Mouse (Mus musculus) urinary bladder, postnatal 14 days (tissue): ENCODE measurements around the gene Yy1.

ENCODE experiments used
- DNase-seq: peaks from one replicate; pipeline ENCODE4 v3.0.0; 2021; ENCODE audit warnings: low spot score

The Yy1 gene

DNA sequence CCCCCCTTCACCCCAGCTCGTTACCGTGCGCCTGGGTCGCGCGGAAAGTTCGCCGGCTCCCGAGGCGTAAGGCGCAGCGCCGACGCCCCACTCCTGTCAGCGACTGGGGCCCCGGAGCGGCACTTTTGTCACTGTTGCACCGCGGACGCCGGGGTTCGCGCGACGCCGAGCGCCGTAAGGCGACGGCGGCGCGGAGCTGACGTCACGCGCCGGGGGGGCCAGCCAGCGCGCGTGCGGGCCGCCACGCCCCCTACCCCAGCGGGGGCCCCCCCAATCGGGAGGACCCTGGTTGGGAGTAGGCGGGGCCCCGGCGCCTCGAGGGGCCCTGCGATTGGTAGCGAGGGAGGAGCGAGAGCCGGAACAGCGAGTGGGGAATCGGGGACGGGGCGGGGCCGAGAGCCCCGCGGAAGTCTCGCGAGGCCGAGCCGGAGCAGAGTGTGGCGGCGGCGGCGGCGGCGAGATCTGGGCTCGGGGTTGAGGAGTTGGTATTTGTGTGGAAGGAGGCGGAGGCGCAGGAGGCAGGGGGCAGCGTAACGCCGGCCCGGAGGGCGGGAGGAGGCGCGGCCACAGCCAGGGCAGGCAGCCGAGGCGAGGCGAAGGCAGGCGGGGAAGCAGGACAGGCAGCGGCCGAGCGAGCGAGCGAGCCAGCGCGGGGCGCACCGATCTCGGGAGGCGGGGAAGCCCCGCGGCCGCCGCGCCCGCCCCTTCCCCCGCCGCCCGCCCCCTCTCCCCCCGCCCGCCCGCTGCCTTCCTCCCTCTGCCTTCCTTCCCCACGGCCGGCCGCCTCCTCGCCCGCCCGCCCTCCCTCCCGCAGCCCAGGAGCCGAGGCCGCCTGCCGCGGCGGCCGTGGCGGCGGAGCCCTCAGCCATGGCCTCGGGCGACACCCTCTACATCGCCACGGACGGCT is at the start of gene Yy1:
TSS of gene Yy1 (plus strand) at position 428 of the 907 bp plus-strand sequence.
- peak; percentile 99 for DNase-seq

- DNase-seq = peak; percentile 76
These were observed 46.8 kb upstream of the Yy1 start for GRCm38 (mm10) chr12:108745990-108746389.

DNA sequence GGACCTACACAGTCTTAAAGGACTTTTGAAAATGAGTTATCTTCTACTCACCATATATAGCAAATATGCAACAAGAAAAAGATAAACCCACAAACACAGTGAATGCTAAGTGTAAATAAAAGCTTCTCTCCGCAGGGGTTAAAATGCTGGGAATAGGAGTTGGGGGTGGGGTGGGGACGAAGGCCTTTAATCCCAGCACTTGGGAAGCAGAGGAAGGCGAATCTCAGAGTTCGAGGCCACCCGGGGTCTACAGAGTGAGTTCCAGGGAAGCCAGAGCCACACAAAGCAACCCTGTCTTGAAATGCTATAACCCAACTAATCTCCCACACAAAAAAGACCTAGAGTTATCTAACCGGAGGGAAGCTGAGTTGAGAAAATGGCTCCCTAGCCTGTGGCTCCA is 43.8 kb upstream of the Yy1 start:
- DNase-seq = no peak

DNA sequence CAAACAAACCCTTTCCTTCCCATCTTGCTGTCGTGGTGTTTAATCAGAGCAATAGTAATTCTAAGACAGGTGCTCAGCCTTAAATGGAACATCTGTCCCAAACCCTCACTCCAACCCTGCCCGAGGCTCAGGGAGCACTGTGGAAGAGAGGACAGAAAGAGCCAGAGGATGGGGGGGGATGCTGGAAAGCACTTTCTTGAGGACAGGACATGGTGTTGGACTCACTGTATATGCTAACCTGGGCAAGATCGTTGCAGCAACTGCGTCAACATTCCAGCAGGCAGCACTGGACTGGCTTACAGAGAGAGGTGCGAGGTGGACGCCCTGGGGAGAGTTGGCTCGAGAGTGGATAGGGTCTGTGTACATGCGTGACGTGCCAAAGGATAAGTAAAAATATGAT is 43.3 kb upstream of the Yy1 start:
- DNase-seq = no peak

DNA sequence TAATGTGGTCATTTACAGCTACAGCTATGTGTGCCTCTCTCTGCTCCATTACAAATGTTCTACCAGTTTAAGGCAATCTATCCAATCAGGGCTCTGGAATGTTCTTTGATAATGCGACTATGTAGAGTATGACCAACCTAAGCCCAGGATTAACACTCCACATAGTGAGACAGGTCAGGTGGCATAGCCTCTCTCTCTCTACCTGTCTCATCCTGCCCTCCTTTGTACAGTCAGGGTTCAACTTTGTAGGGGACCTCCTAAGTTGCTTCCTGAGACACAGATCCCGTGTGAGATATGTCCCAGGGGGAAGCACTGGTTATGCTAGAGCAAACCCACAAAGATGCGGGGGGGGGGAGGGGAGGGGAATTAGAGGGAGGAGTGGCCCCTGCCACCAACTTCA is 42.5 kb upstream of the Yy1 start:
- DNase-seq = peak; percentile 45

DNA sequence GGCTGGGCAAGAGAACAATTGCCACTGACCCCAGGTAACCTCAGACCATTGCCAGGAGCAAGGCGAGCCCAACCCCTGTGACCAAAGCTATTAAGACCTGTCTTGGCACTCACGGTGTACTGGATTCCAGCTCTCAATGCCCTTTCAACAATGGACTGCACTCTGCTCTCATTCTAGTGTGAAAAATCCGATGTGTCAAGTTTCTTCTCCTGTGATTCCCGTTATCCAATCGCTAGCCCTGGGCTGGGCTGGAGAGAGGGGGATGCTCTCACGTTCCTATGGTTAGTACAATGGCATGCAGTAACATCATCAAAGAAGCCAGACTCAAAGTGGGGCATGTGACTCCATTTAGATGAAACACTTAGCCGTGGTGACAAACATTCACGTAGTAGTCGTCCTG is 41.0 kb upstream of the Yy1 start:
- DNase-seq = no peak

GRCm38 (mm10) chr12:108755141-108755540 is 37.6 kb upstream of the Yy1 start:
- no peak for DNase-seq

GRCm38 (mm10) chr12:108756611-108757010 is 36.2 kb upstream of the Yy1 start:
- DNase-seq = no peak

GRCm38 (mm10) chr12:108757717-108758257 is 35.0 kb upstream of the Yy1 start:
- DNase-seq = peak; percentile 100

DNA sequence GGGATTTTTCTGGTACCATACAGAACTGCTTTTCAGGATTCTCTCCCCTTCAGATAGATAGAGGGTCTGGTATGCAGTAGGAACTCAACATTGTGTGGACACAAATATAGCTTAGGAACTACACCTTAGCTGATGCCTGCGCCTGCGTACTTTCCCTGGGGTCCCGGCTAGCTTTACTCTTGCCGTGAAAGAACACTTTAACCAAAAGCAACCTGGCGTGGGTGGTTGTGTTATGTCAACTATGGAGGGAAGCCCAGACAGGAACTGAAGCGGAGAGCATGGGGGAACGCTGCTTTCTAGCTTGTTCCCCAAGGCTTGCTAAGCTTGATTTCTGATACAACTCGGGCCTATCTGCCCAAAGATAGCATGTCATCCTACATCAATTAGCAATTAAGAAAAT is 34.5 kb upstream of the Yy1 start:
- no peak for DNase-seq

- no peak for DNase-seq
These were observed 34.1 kb upstream of the Yy1 start for GRCm38 (mm10) chr12:108758682-108759081.

GRCm38 (mm10) chr12:108759266-108759665 is 33.5 kb upstream of the Yy1 start:
- no peak for DNase-seq

GRCm38 (mm10) chr12:108760016-108760415 is 32.8 kb upstream of the Yy1 start:
- no peak for DNase-seq

DNA sequence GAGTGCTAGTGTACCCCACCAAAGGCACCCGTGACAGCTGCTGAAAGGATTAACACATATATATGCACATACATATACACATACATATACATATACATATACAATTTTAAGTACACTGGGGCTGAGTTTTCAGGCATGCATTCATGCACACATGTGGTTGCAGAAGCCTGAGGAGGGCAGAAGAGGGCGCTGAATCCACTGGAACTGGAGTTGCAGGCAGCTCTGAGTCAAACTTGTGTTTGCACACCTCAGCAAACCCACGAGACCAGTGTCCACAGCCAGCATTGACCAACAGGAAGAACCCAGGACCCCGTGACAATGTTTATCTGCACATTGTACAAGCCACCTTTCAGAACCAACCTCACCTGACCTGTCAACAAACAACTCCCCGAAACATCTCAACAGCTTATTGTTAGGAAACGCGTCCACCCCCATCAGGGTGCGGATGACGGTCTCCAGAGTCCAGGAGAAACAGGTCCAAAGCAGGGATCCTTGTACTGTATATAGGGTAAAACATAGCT is 32.2 kb upstream of the Yy1 start:
- no peak for DNase-seq

DNA sequence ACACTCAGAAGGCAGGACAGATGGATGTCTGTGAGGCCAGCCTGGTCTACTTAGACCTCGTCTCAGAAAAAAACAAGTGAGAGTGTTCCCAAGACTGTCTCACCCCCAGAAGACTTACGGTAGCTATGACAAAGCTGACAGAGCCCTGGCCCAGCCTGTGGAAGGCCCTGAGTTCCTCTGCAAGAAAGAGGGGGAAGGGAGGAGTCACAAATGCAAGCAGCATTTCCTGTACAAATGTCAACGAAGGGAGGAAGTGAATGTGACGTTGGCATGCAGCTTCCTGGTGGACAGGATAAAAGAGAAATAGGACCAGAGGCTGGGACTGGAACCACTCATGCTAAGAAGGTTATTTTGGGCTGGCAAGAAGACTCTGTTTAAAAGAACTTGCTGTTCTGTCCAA is 31.6 kb upstream of the Yy1 start:
- no peak for DNase-seq

- no peak for DNase-seq
These were observed 31.1 kb upstream of the Yy1 start for GRCm38 (mm10) chr12:108761665-108762064.

- DNase-seq = no peak
These were observed 29.5 kb upstream of the Yy1 start for GRCm38 (mm10) chr12:108763057-108763796.

- no peak for DNase-seq
These were observed 27.7 kb upstream of the Yy1 start for GRCm38 (mm10) chr12:108764917-108765678.

GRCm38 (mm10) chr12:108765751-108766221 is 27.0 kb upstream of the Yy1 start:
- DNase-seq = peak; percentile 87

DNA sequence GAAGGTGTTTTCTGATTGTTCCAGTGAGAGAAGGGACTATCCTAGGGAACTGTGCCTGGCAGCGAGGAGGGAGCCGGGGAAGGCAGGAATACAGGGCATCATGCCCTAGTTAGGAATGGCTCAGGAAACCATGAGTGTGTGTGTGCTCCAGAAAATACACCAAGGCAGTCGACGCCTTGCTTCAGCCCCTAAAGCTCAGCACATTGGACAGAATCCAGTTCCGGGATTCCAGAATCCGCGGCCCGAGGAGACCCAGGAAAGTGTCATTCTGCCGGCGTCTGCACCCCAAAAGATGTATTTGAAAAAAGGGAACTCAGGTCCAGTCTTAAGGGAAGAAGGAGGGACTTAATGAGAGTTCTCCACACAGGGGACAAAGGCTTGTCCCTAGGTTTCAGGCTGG is 26.5 kb upstream of the Yy1 start:
- no peak for DNase-seq

GRCm38 (mm10) chr12:108766866-108767265 is 25.9 kb upstream of the Yy1 start:
- DNase-seq = no peak
